Mouse (Mus musculus): Measurements from ENCODE around the gene Gm5447.

DNA sequence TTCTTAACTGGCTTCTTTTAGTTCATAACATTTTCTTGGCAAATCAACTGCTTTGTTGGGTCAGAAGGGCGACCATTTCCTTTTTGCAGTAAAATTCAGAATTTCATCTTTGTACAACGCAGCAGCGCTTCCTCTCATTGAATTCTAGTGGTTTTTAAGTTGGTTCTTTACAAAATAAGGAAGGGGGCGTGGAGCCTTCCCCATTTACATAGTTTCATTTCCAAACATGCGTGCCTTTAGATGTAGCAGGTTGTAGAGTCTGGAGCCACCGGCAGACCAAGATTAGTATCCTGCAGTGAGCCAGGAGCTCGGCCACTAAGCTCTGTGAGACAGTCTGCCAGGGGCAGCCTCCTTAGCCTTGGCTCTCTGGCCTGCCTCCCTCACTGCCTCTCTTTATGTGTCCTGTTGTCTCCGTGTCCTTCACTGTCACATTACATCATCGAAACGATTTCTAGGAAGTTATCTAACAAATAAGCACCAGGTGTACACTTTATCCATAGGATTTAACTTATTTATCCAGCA lies 13.0 kb downstream of the Gm5447 start:
- TF ChIP-seq CTCF (conservative IDR thresholded peaks at IDR 0.05; ENCODE audit: low read length) (no peak), POU5F1 (IDR thresholded peaks at IDR 0.05; ENCODE audit: borderline replicate concordance, low read length) (no peak)
